11 mouse cellular contexts compared by ENCODE assay signal in genomic region chr14:24586982-24587672, GRCm38 (mm10).
DNase-seq lines count a peak whose midpoint lies in the region; ATAC-seq lines count a peak whose summit lies in the region.
"Had no signal": no experiment of that assay in that cellular context is flagged by ENCODE, and none has a peak within 500 bp of the region (broad histone marks: within the 10 kb centered on the region; RNA-seq: fewer than 3 reads in every experiment).

No protein-coding gene starts in this region.

- no peaks in the 10 kb centered on the region for H3K27me3 ChIP-seq in hindbrain, embryonic 11.5 days (ENCODE audit: control insufficient read depth, insufficient read depth, low read length)
- no peaks in the 10 kb centered on the region for H3K27me3 ChIP-seq in midbrain, embryonic 15.5 days (replicated peaks)
- H3K27me3 ChIP-seq: liver, embryonic 12.5 days had no signal

- peak overlapping the region; percentile 43; the same call in 1 of the 2 replicates for H3K27ac ChIP-seq in hindbrain, embryonic 11.5 days (ENCODE audit: low read depth, low read length)
- peak overlapping the region; percentile 88 for H3K27ac ChIP-seq in midbrain, embryonic 15.5 days
- H3K27ac ChIP-seq: liver, embryonic 12.5 days had no signal

- H3K4me3 ChIP-seq in hindbrain, embryonic 11.5 days (ENCODE audit: low read depth, low read length), result no peak overlapping the region
- H3K4me3 ChIP-seq in midbrain, embryonic 15.5 days, result no peak overlapping the region
- H3K4me3 ChIP-seq: liver, embryonic 12.5 days had no signal

- no peaks in the 10 kb centered on the region for H3K9me3 ChIP-seq in hindbrain, embryonic 11.5 days (ENCODE audit: control insufficient read depth, low read length)
- no peaks in the 10 kb centered on the region for H3K9me3 ChIP-seq in midbrain, embryonic 15.5 days
- H3K9me3 ChIP-seq: liver, embryonic 12.5 days had no signal

- H3K4me2 ChIP-seq in hindbrain, embryonic 11.5 days (replicated peaks; ENCODE audit: low read depth, low read length), result no peak overlapping the region
- H3K4me2 ChIP-seq in midbrain, embryonic 15.5 days, result no peak overlapping the region
- H3K4me2 ChIP-seq: liver, embryonic 12.5 days had no signal

- no peak for ATAC-seq in hindbrain, embryonic 11.5 days (ENCODE audit: low FRiP score)
- peak; percentile 83 for ATAC-seq in midbrain, embryonic 15.5 days (replicated peaks)
- ATAC-seq: liver, embryonic 12.5 days had no signal

- no peaks in the 10 kb centered on the region for H3K4me1 ChIP-seq in hindbrain, embryonic 11.5 days (replicated peaks; ENCODE audit: control insufficient read depth, insufficient read depth, low read length)
- H3K4me1 ChIP-seq in midbrain, embryonic 15.5 days, result peaks cover 21% of the 10 kb centered on the region
- H3K4me1 ChIP-seq: liver, embryonic 12.5 days had no signal

- H3K9ac ChIP-seq in hindbrain, embryonic 11.5 days (ENCODE audit: low read depth, low read length), result no peak overlapping the region
- 0 out of 2 replicates have a peak overlapping the region, but pooled peaks have one; percentile 3 for H3K9ac ChIP-seq in midbrain, embryonic 15.5 days
- H3K9ac ChIP-seq: liver, embryonic 12.5 days had no signal

- DNase-seq in frontal cortex, postnatal 36 days (ENCODE audit: low spot score in 2 of 2), result peak; percentile 33 to 46
- DNase-seq in frontal cortex, postnatal 10 days (ENCODE audit: low spot score in 2 of 2), result no peak
- peak; percentile 77 for DNase-seq in adrenal gland, adult 2 months
- no peak for DNase-seq in hindbrain, embryonic 11.5 days (ENCODE audit: low spot score)
- no peak for DNase-seq in embryo, embryonic 9.5 days (ENCODE audit: extremely low spot score)
- no peak for DNase-seq in kidney, postnatal 10 days
- DNase-seq in kidney, adult 8-10 months, result no peak
- DNase-seq: cerebellum, adult 9-11 months; thymus, postnatal 25 days had no signal

- WGBS in hindbrain, embryonic 11.5 days, result 82% methylated on average over 12 of the region's 12 CpGs
- 37% methylated on average over 12 of the region's 12 CpGs for WGBS in midbrain, embryonic 15.5 days

- H3K36me3 ChIP-seq in hindbrain, embryonic 11.5 days (ENCODE audit: control insufficient read depth, insufficient read depth, low read length), result no peaks in the 10 kb centered on the region
- H3K36me3 ChIP-seq in midbrain, embryonic 15.5 days (replicated peaks), result no peaks in the 10 kb centered on the region
- H3K36me3 ChIP-seq: liver, embryonic 12.5 days had no signal

Comparison
In these comparisons a context has a peak if more than half of its experiments do, and no peak if none do; other contexts are left out.
1. DNase-seq: peak in frontal cortex, postnatal 36 days (2 of 2) and adrenal gland, adult 2 months (single experiment); none in frontal cortex, postnatal 10 days (0 of 2), hindbrain, embryonic 11.5 days (single experiment), embryo, embryonic 9.5 days (single experiment), kidney, postnatal 10 days (single experiment) and kidney, adult 8-10 months (0 of 2).